Comparison of ENCODE assay signal across 25 mouse cellular contexts in genomic region chr1:74412711-74413110, GRCm38 (mm10). TPM values are rescaled to one million over a fixed set of nuclear protein-coding genes. Genes with fewer than 3 reads are reported as not detected.
DNase-seq lines count a peak whose midpoint lies in the region; ATAC-seq and TF ChIP-seq lines count a peak whose summit lies in the region.
"Had no signal": no experiment of that assay in that cellular context is flagged by ENCODE, and none has a peak within 500 bp of the region (broad histone marks: within the 10 kb centered on the region; RNA-seq: fewer than 3 reads in every experiment).

No protein-coding gene starts in this region.

- in situ Hi-C loops in CH12.LX (cut with MboI; ENCODE audit: low pct_ligation_motif_present, low pct_unique_long_range_greater_than_20kb, low sequenced_read_pairs) = no loop called here

- no peak overlapping the region for H3K4me3 ChIP-seq in CH12.LX (replicated peaks in 1 of 3; ENCODE audit: low read depth in 2 of 3, low read length in 2 of 3, poor library complexity in 1 of 3)
- no peak overlapping the region for H3K4me3 ChIP-seq in MEL (ENCODE audit: control insufficient read depth in 1 of 2, insufficient read depth in 1 of 2, low read depth in 2 of 2, low read length in 2 of 2)
- H3K4me3 ChIP-seq in intestine, embryonic 16.5 days (ENCODE audit: low read length) = peak overlapping the region; percentile 47; the same call in 1 of the 2 replicates
- peak overlapping the region; percentile 39 for H3K4me3 ChIP-seq in small intestine, adult 2 months (ENCODE audit: low read depth, low read length)
- H3K4me3 ChIP-seq in midbrain, embryonic 16.5 days (ENCODE audit: low read depth, low read length) = no peak overlapping the region
- H3K4me3 ChIP-seq: embryonic facial prominence, embryonic 13.5 days; embryonic facial prominence, embryonic 15.5 days; erythroblast, embryonic 14.5 days; forebrain, embryonic 10.5 days; forebrain, embryonic 12.5 days had no signal

- H3K36me3 ChIP-seq in CH12.LX (replicated peaks in 1 of 2; ENCODE audit: control insufficient read depth in 1 of 2, insufficient read depth in 1 of 2, low read length in 1 of 2) = no peaks in the 10 kb centered on the region
- peaks cover 0 to 4% of the 10 kb centered on the region in 2 experiments; a peak in 2 of 4 replicates for H3K36me3 ChIP-seq in MEL (ENCODE audit: control insufficient read depth in 1 of 2, insufficient read depth in 2 of 2, low read length in 2 of 2)
- no peaks in the 10 kb centered on the region for H3K36me3 ChIP-seq in intestine, embryonic 16.5 days (ENCODE audit: control insufficient read depth, insufficient read depth, low read length)
- H3K36me3 ChIP-seq in small intestine, adult 2 months (ENCODE audit: control insufficient read depth, insufficient read depth, low read length) = peaks cover 44% of the 10 kb centered on the region
- no peaks in the 10 kb centered on the region for H3K36me3 ChIP-seq in midbrain, embryonic 16.5 days (ENCODE audit: control insufficient read depth, insufficient read depth, low read length)
- H3K36me3 ChIP-seq: embryonic facial prominence, embryonic 13.5 days; embryonic facial prominence, embryonic 15.5 days; forebrain, embryonic 10.5 days; forebrain, embryonic 12.5 days; G1E had no signal

- H3K27ac ChIP-seq in CH12.LX (ENCODE audit: insufficient read depth, low read depth) = no peak overlapping the region
- H3K27ac ChIP-seq in MEL (ENCODE audit: control insufficient read depth, low read depth, low read length) = no peak overlapping the region
- no peak overlapping the region for H3K27ac ChIP-seq in intestine, embryonic 16.5 days (ENCODE audit: low read length)
- peak overlapping the region; percentile 94 for H3K27ac ChIP-seq in small intestine, adult 2 months (ENCODE audit: insufficient read depth, low read depth, low read length)
- no peak overlapping the region for H3K27ac ChIP-seq in midbrain, embryonic 16.5 days (ENCODE audit: low read length)
- H3K27ac ChIP-seq: embryonic facial prominence, embryonic 13.5 days; embryonic facial prominence, embryonic 15.5 days; forebrain, embryonic 10.5 days; forebrain, embryonic 12.5 days had no signal

- TF ChIP-seq CTCF in CH12.LX (conservative IDR thresholded peaks at IDR 0.05 in 1 of 2, IDR thresholded peaks at IDR 0.05 in 1 of 2; ENCODE audit: low read depth in 2 of 2, low read length in 2 of 2) = no peak
- no peak for TF ChIP-seq CTCF in MEL (IDR thresholded peaks at IDR 0.05 in 2 of 3, conservative IDR thresholded peaks at IDR 0.05 in 1 of 3; ENCODE audit: control insufficient read depth in 1 of 3, insufficient read depth in 1 of 3, low read depth in 2 of 3, low read length in 3 of 3, poor library complexity in 1 of 3, severe bottlenecking in 1 of 3)
- no peak for TF ChIP-seq CTCF in small intestine, adult 2 months (IDR thresholded peaks at IDR 0.05; ENCODE audit: extremely low read depth, insufficient read length, insufficient replicate concordance, low read depth, low read length)

- TF ChIP-seq RAD21 in CH12.LX (IDR thresholded peaks at IDR 0.05; ENCODE audit: low read depth, low read length) (no peak), MEL (IDR thresholded peaks at IDR 0.05; ENCODE audit: low read depth, low read length) (no peak)

- WGBS in intestine, embryonic 16.5 days = 72% methylated on average over 8 of the region's 8 CpGs
- 28% methylated on average over 8 of the region's 8 CpGs for WGBS in small intestine, adult 2 months
- WGBS in midbrain, embryonic 16.5 days = 86% methylated on average over 8 of the region's 8 CpGs

- dilution Hi-C loops in CH12.LX (cut with MboI; ENCODE audit: extremely low pct_ligation_motif_present, extremely low pct_unique_long_range_greater_than_20kb, low sequenced_read_pairs) = no loop called here

- no peak overlapping the region for H3K9ac ChIP-seq in CH12.LX (ENCODE audit: insufficient read depth, low read depth)
- no peak overlapping the region for H3K9ac ChIP-seq in MEL (ENCODE audit: control insufficient read depth, low read depth, low read length, poor library complexity, severe bottlenecking)
- peak overlapping the region; percentile 24; the same call in 1 of the 2 replicates for H3K9ac ChIP-seq in intestine, embryonic 16.5 days (ENCODE audit: low read depth, low read length)
- H3K9ac ChIP-seq in midbrain, embryonic 16.5 days (ENCODE audit: low read depth, low read length) = no peak overlapping the region
- H3K9ac ChIP-seq: embryonic facial prominence, embryonic 13.5 days; embryonic facial prominence, embryonic 15.5 days; forebrain, embryonic 12.5 days had no signal

- H3K79me2 ChIP-seq in CH12.LX (replicated peaks; ENCODE audit: control insufficient read depth, extremely low read depth, insufficient read depth, poor library complexity, severe bottlenecking) (no peaks in the 10 kb centered on the region), MEL (ENCODE audit: control insufficient read depth, insufficient read depth, low read length, poor library complexity) (no peaks in the 10 kb centered on the region)

- H3K27me3 ChIP-seq in CH12.LX (replicated peaks) (no peaks in the 10 kb centered on the region), MEL (ENCODE audit: control insufficient read depth in 1 of 2, insufficient read depth in 2 of 2, low read length in 2 of 2) (no peaks in the 10 kb centered on the region)
- H3K27me3 ChIP-seq in intestine, embryonic 16.5 days (replicated peaks; ENCODE audit: control insufficient read depth, insufficient read depth, low read length) = no peaks in the 10 kb centered on the region
- no peaks in the 10 kb centered on the region for H3K27me3 ChIP-seq in small intestine, adult 2 months (ENCODE audit: control insufficient read depth, insufficient read depth, low read length)
- no peaks in the 10 kb centered on the region for H3K27me3 ChIP-seq in midbrain, embryonic 16.5 days (ENCODE audit: control insufficient read depth, insufficient read depth, low read depth, low read length)
- H3K27me3 ChIP-seq: embryonic facial prominence, embryonic 13.5 days; embryonic facial prominence, embryonic 15.5 days; forebrain, embryonic 12.5 days had no signal

- ATAC-seq in intestine, embryonic 16.5 days = no peak
- no peak for ATAC-seq in midbrain, embryonic 16.5 days
- ATAC-seq: CD4-positive, CD25-positive, alpha-beta regulatory T cell, adult 4 months; forebrain, embryonic 14.5 days; forebrain, embryonic 16.5 days had no signal

- H3K4me2 ChIP-seq in CH12.LX (ENCODE audit: insufficient read depth, low read depth, poor library complexity, severe bottlenecking) = no peak overlapping the region
- peak overlapping the region; percentile 51 for H3K4me2 ChIP-seq in intestine, embryonic 16.5 days (ENCODE audit: low read depth, low read length)
- no peak overlapping the region for H3K4me2 ChIP-seq in midbrain, embryonic 16.5 days (ENCODE audit: low read length)
- H3K4me2 ChIP-seq: embryonic facial prominence, embryonic 13.5 days; embryonic facial prominence, embryonic 15.5 days; forebrain, embryonic 12.5 days had no signal

- H3K4me1 ChIP-seq in CH12.LX (ENCODE audit: control insufficient read depth in 1 of 2, insufficient read depth in 2 of 2) (peaks cover 0 to 10% of the 10 kb centered on the region in 2 experiments; a peak in 2 of 4 replicates), MEL (ENCODE audit: control insufficient read depth in 1 of 2, insufficient read depth in 2 of 2, low read length in 2 of 2) (peaks cover 3 to 7% of the 10 kb centered on the region in 2 experiments; a peak in 3 of 4 replicates)
- H3K4me1 ChIP-seq in intestine, embryonic 16.5 days (ENCODE audit: control insufficient read depth, insufficient read depth, low read length) = peaks cover 21% of the 10 kb centered on the region
- peaks cover 14% of the 10 kb centered on the region; the same call in 1 of the 2 replicates for H3K4me1 ChIP-seq in small intestine, adult 2 months (ENCODE audit: control insufficient read depth, insufficient read depth, insufficient read length, low read length)
- no peaks in the 10 kb centered on the region for H3K4me1 ChIP-seq in midbrain, embryonic 16.5 days (ENCODE audit: control insufficient read depth, insufficient read depth, low read length)
- H3K4me1 ChIP-seq: embryonic facial prominence, embryonic 15.5 days; forebrain, embryonic 12.5 days had no signal

- H3K9me3 ChIP-seq in CH12.LX (replicated peaks; ENCODE audit: low read length) (no peaks in the 10 kb centered on the region), MEL (replicated peaks; ENCODE audit: insufficient read depth, low read length) (no peaks in the 10 kb centered on the region)
- no peaks in the 10 kb centered on the region for H3K9me3 ChIP-seq in intestine, embryonic 16.5 days (ENCODE audit: control insufficient read depth, low read length)
- no peaks in the 10 kb centered on the region for H3K9me3 ChIP-seq in midbrain, embryonic 16.5 days (replicated peaks; ENCODE audit: control insufficient read depth, low read length, poor library complexity, severe bottlenecking)
- H3K9me3 ChIP-seq: embryonic facial prominence, embryonic 13.5 days; embryonic facial prominence, embryonic 15.5 days; forebrain, embryonic 10.5 days; forebrain, embryonic 12.5 days; G1E had no signal

- TF ChIP-seq EP300 in CH12.LX (IDR thresholded peaks at IDR 0.05; ENCODE audit: low read length) (no peak), MEL (IDR thresholded peaks at IDR 0.05; ENCODE audit: low read depth in 1 of 2, low read length in 2 of 2) (no peak)

- TF ChIP-seq POLR2A in CH12.LX (IDR thresholded peaks at IDR 0.05; ENCODE audit: low read depth, low read length) (no peak), MEL (IDR thresholded peaks at IDR 0.05; ENCODE audit: control insufficient read depth in 1 of 2, insufficient read depth in 1 of 2, low read depth in 1 of 2, low read length in 2 of 2, poor library complexity in 1 of 2) (no peak)
- TF ChIP-seq POLR2A in small intestine, adult 2 months (IDR thresholded peaks at IDR 0.05; ENCODE audit: low read depth, low read length) = no peak

- DNase-seq in CH12.LX (ENCODE audit: extremely low read depth) (no peak), MEL (ENCODE audit: low read depth, low spot score) (no peak)
- DNase-seq in cerebellum, postnatal 25 days = no peak
- no peak for DNase-seq in urinary bladder, adult 2 months (ENCODE audit: low spot score)
- DNase-seq: adrenal gland, postnatal 10 days; B cell, adult 2 months; cerebellum, adult 11-12 months; cerebellum, adult 2 months; cerebellum, adult 9-10 months; cerebellum, postnatal 10 days; cerebellum, postnatal 36 days; embryo, embryonic 11 days had no signal

RNA-seq across cellular contexts. Expression of gene Vil1, which starts 3.5 kb away (rescaled TPM):
- total RNA-seq in CH12.LX (2012; rRNA removed) (0.08 TPM in 1 of 2 replicates, not detected in the other), CH12.LX (2014; rRNA removed) (not detected in 2 replicates), MEL (2012; rRNA removed) (0.03 and 0.04 TPM in 2 replicates)
- polyA plus RNA-seq in CH12.LX (2012; ENCODE audit: insufficient read length, low read depth) (0.10 TPM in 1 of 2 replicates, not detected in the other), MEL (2012; ENCODE audit: insufficient read depth in 1 of 2, insufficient read length in 2 of 2, low read depth in 1 of 2, low replicate concordance in 2 of 2, missing spikeins in 1 of 2) (under 1 TPM in 1 of 2 experiments, not detected in 1; 0.04 TPM)
- polyA plus RNA-seq in intestine, embryonic 16.5 days (2015; fragmentation: Nextera tagmentation; extraction: Ambion mirVana) = 207 and 244 TPM in 2 replicates
- polyA plus RNA-seq in small intestine, adult 2 months (2012; rRNA removed) = 198 and 892 TPM in 2 replicates
- 0.07 and 0.10 TPM in 2 replicates for polyA plus RNA-seq in urinary bladder, adult 2 months (2012; rRNA removed)
- 0.24 and 0.35 TPM in 2 replicates for polyA plus RNA-seq in midbrain, embryonic 16.5 days (2015; fragmentation: Nextera tagmentation; extraction: Ambion mirVana)
- polyA plus RNA-seq: erythroblast, embryonic 14.5 days had no signal

RNA-seq across cellular contexts. Expression of gene Ctdsp1, which starts 21.4 kb away (rescaled TPM):
- 23.4 and 26.0 TPM in 2 replicates for total RNA-seq in CH12.LX (2012; rRNA removed)
- total RNA-seq in CH12.LX (2014; rRNA removed) = 11.8 and 14.4 TPM in 2 replicates
- 57.5 and 65.8 TPM in 2 replicates for polyA plus RNA-seq in CH12.LX (2012; ENCODE audit: insufficient read length, low read depth)
- 18.0 TPM in 2 replicates for total RNA-seq in MEL (2012; rRNA removed)
- 10 to 100 TPM in 1 of 2 experiments, not detected in 1; 69.8 TPM for polyA plus RNA-seq in MEL (2012; ENCODE audit: insufficient read depth in 1 of 2, insufficient read length in 2 of 2, low read depth in 1 of 2, low replicate concordance in 2 of 2, missing spikeins in 1 of 2)
- 69.4 and 72.3 TPM in 2 replicates for polyA plus RNA-seq in intestine, embryonic 16.5 days (2015; fragmentation: Nextera tagmentation; extraction: Ambion mirVana)
- 58.4 and 177 TPM in 2 replicates for polyA plus RNA-seq in small intestine, adult 2 months (2012; rRNA removed)
- polyA plus RNA-seq in urinary bladder, adult 2 months (2012; rRNA removed) = 93.7 and 117 TPM in 2 replicates
- polyA plus RNA-seq in midbrain, embryonic 16.5 days (2015; fragmentation: Nextera tagmentation; extraction: Ambion mirVana) = 12.5 and 13.7 TPM in 2 replicates

RNA-seq across cellular contexts. Expression of gene Slc11a1, which starts 37.7 kb away (rescaled TPM):
- 21.3 and 35.7 TPM in 2 replicates for total RNA-seq in CH12.LX (2012; rRNA removed)
- 14.0 and 17.0 TPM in 2 replicates for total RNA-seq in CH12.LX (2014; rRNA removed)
- polyA plus RNA-seq in CH12.LX (2012; ENCODE audit: insufficient read length, low read depth) = 85.8 and 96.4 TPM in 2 replicates
- 0.26 TPM in 1 of 2 replicates, not detected in the other for total RNA-seq in MEL (2012; rRNA removed)
- under 1 TPM in 1 of 2 experiments, not detected in 1; 0.11 TPM for polyA plus RNA-seq in MEL (2012; ENCODE audit: insufficient read depth in 1 of 2, insufficient read length in 2 of 2, low read depth in 1 of 2, low replicate concordance in 2 of 2, missing spikeins in 1 of 2)
- 8.0 and 8.9 TPM in 2 replicates for polyA plus RNA-seq in intestine, embryonic 16.5 days (2015; fragmentation: Nextera tagmentation; extraction: Ambion mirVana)
- polyA plus RNA-seq in small intestine, adult 2 months (2012; rRNA removed) = 12.7 and 17.9 TPM in 2 replicates
- 13.2 and 16.5 TPM in 2 replicates for polyA plus RNA-seq in urinary bladder, adult 2 months (2012; rRNA removed)
- 1.2 and 2.4 TPM in 2 replicates for polyA plus RNA-seq in midbrain, embryonic 16.5 days (2015; fragmentation: Nextera tagmentation; extraction: Ambion mirVana)
- polyA plus RNA-seq: G1E had no signal

RNA-seq across cellular contexts. Expression of gene Catip, which starts 50.8 kb away (rescaled TPM):
- total RNA-seq in CH12.LX (2012; rRNA removed) (0.21 and 0.30 TPM in 2 replicates), CH12.LX (2014; rRNA removed) (0.11 and 0.20 TPM in 2 replicates), MEL (2012; rRNA removed) (0.08 TPM in 1 of 2 replicates, not detected in the other)
- polyA plus RNA-seq in CH12.LX (2012; ENCODE audit: insufficient read length, low read depth) (2.1 and 2.6 TPM in 2 replicates), MEL (2012; ENCODE audit: insufficient read depth in 1 of 2, insufficient read length in 2 of 2, low read depth in 1 of 2, low replicate concordance in 2 of 2, missing spikeins in 1 of 2) (under 1 TPM in 1 of 2 experiments, not detected in 1; 0.08 TPM)
- 0.24 and 0.50 TPM in 2 replicates for polyA plus RNA-seq in intestine, embryonic 16.5 days (2015; fragmentation: Nextera tagmentation; extraction: Ambion mirVana)
- polyA plus RNA-seq in small intestine, adult 2 months (2012; rRNA removed) = 0.05 and 0.39 TPM in 2 replicates
- polyA plus RNA-seq in urinary bladder, adult 2 months (2012; rRNA removed) = 2.7 and 2.9 TPM in 2 replicates
- 2.0 and 2.5 TPM in 2 replicates for polyA plus RNA-seq in midbrain, embryonic 16.5 days (2015; fragmentation: Nextera tagmentation; extraction: Ambion mirVana)
- total RNA-seq: common myeloid progenitor, adult 5-6 weeks had no signal
- polyA plus RNA-seq: erythroblast, embryonic 14.5 days; G1E had no signal

Comparison
In these comparisons a context has a peak if more than half of its experiments do, and no peak if none do; other contexts are left out.
1. H3K4me3 ChIP-seq: peak in intestine, embryonic 16.5 days (single experiment) and small intestine, adult 2 months (single experiment); none in CH12.LX (0 of 3), MEL (0 of 2) and midbrain, embryonic 16.5 days (single experiment).
2. RNA of gene Vil1, which starts 3.5 kb away (polyA plus RNA-seq): 198 to 892 TPM in small intestine, adult 2 months and 207 to 244 TPM in intestine, embryonic 16.5 days; 0.24 to 0.35 TPM in midbrain, embryonic 16.5 days, 0.10 TPM in CH12.LX, 0.07 to 0.10 TPM in urinary bladder, adult 2 months and 0.04 TPM in MEL; every median in the first group is over 100 times any median in the second.
3. Of the 35 proteins assayed by ChIP-seq in both MEL and CH12.LX: peak only in MEL: none; only in CH12.LX: none; in both: MAFK; in neither: 34.